Mouse (Mus musculus) testis, adult 2 months (tissue): Measurements from ENCODE around the gene Abcc6.

Experiments
- CTCF ChIP-seq: fragments of 200-500 bp; IDR thresholded peaks from 2 replicates; pipeline ENCODE4 v1.5.1; 2012; ENCODE audit warnings: low read depth, mild to moderate bottlenecking, inconsistent platforms, low read length, moderate library complexity; ENCODE audit not compliant: control insufficient read depth, insufficient read depth, insufficient replicate concordance
- POLR2A ChIP-seq: fragments of 200-500 bp; IDR thresholded peaks from 2 replicates; pipeline ENCODE4 v1.6.1; 2012; ENCODE audit warnings: low read depth, mild to moderate bottlenecking, inconsistent platforms, low read length, moderate library complexity; ENCODE audit not compliant: control insufficient read depth

DNA sequence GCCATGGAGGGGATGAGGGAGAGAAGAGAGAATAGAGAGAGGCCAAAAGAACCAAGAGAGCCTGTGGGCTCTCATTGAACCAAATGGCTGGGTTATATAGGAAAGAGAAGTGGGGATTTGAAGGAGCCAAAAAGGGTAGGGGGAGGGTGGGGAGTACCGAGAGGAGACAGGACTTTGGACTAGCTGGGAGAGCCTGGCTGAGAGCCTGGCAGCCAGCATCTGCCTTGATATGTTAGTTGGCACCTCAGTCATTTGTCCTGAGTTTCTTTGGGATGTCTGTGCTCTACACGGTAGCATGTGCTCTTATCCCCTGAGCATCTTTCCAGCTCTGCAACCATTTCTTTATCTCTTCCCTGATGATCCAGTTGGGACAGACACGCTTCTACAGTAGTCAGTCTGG, 23.5 kb upstream of the Abcc6 start:
- TF ChIP-seq CTCF (no peak), POLR2A (no peak)
